Mouse (Mus musculus): ENCODE results near the gene B130006D01Rik.

- TF ChIP-seq POLR2A (IDR thresholded peaks at IDR 0.05; ENCODE audit: low read depth, low read length) (no peak), CTCF (IDR thresholded peaks at IDR 0.05; ENCODE audit: borderline replicate concordance, insufficient read depth, low read length) (no peak)
Observed at GRCm38 (mm10) chr11:95677925-95678701, 45.3 kb upstream of the B130006D01Rik start.

Measured in embryonic fibroblast, embryonic 13.5 days (primary cell).